Mouse (Mus musculus) erythroid progenitor cell, adult 5-6 weeks (primary cell): ENCODE results near the gene Gab1. TPM values are rescaled to one million over a fixed set of nuclear protein-coding genes. Genes with fewer than 3 reads are reported as not detected.

ENCODE experiments used
- ATAC-seq: replicated peaks from 2 replicates; pipeline ENCODE4 v1.8.0; 2016; ENCODE audit warnings: moderate number of reproducible peaks, mild to moderate bottlenecking, moderate TSS enrichment, inconsistent platforms; ENCODE audit not compliant: poor library complexity, low FRiP score, severe bottlenecking
- total RNA-seq, 2 experiments: library from RNA; stranded (forward) in 1 of 2; stranded (reverse) in 1 of 2; fragments of 150-400 nt in 1 of 2; fragments of 186-747, 209-891 nt in 1 of 2; gene quantifications; 2 replicates each; pipeline versions ENCODE4 v1.2.3 to v1.2.4; 2015 to 2017; ENCODE audit warnings: low replicate concordance in 2 of 2

The Gab1 gene
- total RNA-seq, 2 experiments from 2014 or later: 13.2 to 19.3 TPM

- no peak for ATAC-seq
Observed at GRCm38 (mm10) chr8:80850013-80850412, 30.3 kb downstream of the Gab1 start.

- no peak for ATAC-seq
Observed at GRCm38 (mm10) chr8:80848631-80849030, 31.7 kb downstream of the Gab1 start.

GRCm38 (mm10) chr8:80847912-80848311 lies 32.4 kb downstream of the Gab1 start:
- no peak for ATAC-seq

GRCm38 (mm10) chr8:80845284-80845683 lies 35.0 kb downstream of the Gab1 start:
- no peak for ATAC-seq

- ATAC-seq: no peak
Observed at GRCm38 (mm10) chr8:80843744-80844434, 36.4 kb downstream of the Gab1 start.

GRCm38 (mm10) chr8:80842514-80842913 lies 37.8 kb downstream of the Gab1 start:
- ATAC-seq: no peak

- ATAC-seq: no peak
Observed at GRCm38 (mm10) chr8:80840090-80840489, 40.2 kb downstream of the Gab1 start.

GRCm38 (mm10) chr8:80838199-80838598 lies 42.1 kb downstream of the Gab1 start:
- ATAC-seq: no peak

- no peak for ATAC-seq
Observed at GRCm38 (mm10) chr8:80835401-80835800, 44.9 kb downstream of the Gab1 start.

GRCm38 (mm10) chr8:80834443-80834842 lies 45.9 kb downstream of the Gab1 start:
- no peak for ATAC-seq

- ATAC-seq: no peak
Observed at GRCm38 (mm10) chr8:80832534-80832933, 47.8 kb downstream of the Gab1 start.

- no peak for ATAC-seq
Observed at GRCm38 (mm10) chr8:80831876-80832524, 48.3 kb downstream of the Gab1 start.

- ATAC-seq: no peak
Observed at GRCm38 (mm10) chr8:80830724-80831566, 49.4 kb downstream of the Gab1 start.

GRCm38 (mm10) chr8:80830141-80830540 lies 50.2 kb downstream of the Gab1 start:
- no peak for ATAC-seq

- ATAC-seq: no peak
Observed at GRCm38 (mm10) chr8:80826996-80827395, 53.3 kb downstream of the Gab1 start.

GRCm38 (mm10) chr8:80825136-80825535 lies 55.2 kb downstream of the Gab1 start:
- ATAC-seq: no peak

- no peak for ATAC-seq
Observed at GRCm38 (mm10) chr8:80824426-80824825, 55.9 kb downstream of the Gab1 start.

- ATAC-seq: no peak
Observed at GRCm38 (mm10) chr8:80823250-80823649, 57.1 kb downstream of the Gab1 start.

- no peak for ATAC-seq
Observed at GRCm38 (mm10) chr8:80821367-80822225, 58.7 kb downstream of the Gab1 start.

- no peak for ATAC-seq
Observed at GRCm38 (mm10) chr8:80818978-80819377, 61.3 kb downstream of the Gab1 start.
